Mouse (Mus musculus): ENCODE results near the gene Gm37240.

GRCm38 (mm10) chr3:85043679-85044218, 843.6 kb downstream of the Gm37240 start:
- TF ChIP-seq CTCF (IDR thresholded peaks at IDR 0.05; ENCODE audit: low read depth, low read length): no peak
- no peak for TF ChIP-seq POLR2A (IDR thresholded peaks at IDR 0.05; ENCODE audit: borderline replicate concordance, low read depth, low read length)

All from bone marrow macrophage, adult 2 months (primary cell).